Mouse (Mus musculus): Measurements from ENCODE around the gene B4galnt2. TPM values are rescaled to one million over a fixed set of nuclear protein-coding genes. Genes with fewer than 3 reads are reported as not detected.

The B4galnt2 gene
- total RNA-seq, 4 experiments from 2014 or later = not detected

- no peak for DNase-seq
These were observed 73.8 kb downstream of the B4galnt2 start for GRCm38 (mm10) chr11:95840694-95841497.

- no peak for DNase-seq
These were observed 75.5 kb downstream of the B4galnt2 start for GRCm38 (mm10) chr11:95838999-95839868.

GRCm38 (mm10) chr11:95838598-95838997 lies 76.1 kb downstream of the B4galnt2 start:
- DNase-seq = no peak

- peak; percentile 82 for DNase-seq
These were observed 77.6 kb downstream of the B4galnt2 start, which contains the start of gene Gngt2 for GRCm38 (mm10) chr11:95837059-95837458. Gene Gngt2 (plus strand): TSS chr11:95837216.

- DNase-seq = no peak
These were observed 78.3 kb downstream of the B4galnt2 start for GRCm38 (mm10) chr11:95836433-95836832.

- no peak for DNase-seq
These were observed 78.9 kb downstream of the B4galnt2 start for GRCm38 (mm10) chr11:95835832-95836231.

- DNase-seq = no peak
These were observed 79.7 kb downstream of the B4galnt2 start for GRCm38 (mm10) chr11:95834742-95835710.

- no peak for DNase-seq
These were observed 80.5 kb downstream of the B4galnt2 start for GRCm38 (mm10) chr11:95834143-95834667.

- DNase-seq = no peak
These were observed 81.0 kb downstream of the B4galnt2 start for GRCm38 (mm10) chr11:95833631-95834142.

- no peak for DNase-seq
These were observed 81.6 kb downstream of the B4galnt2 start for GRCm38 (mm10) chr11:95833006-95833570.

- no peak for DNase-seq
These were observed 82.3 kb downstream of the B4galnt2 start for GRCm38 (mm10) chr11:95832129-95833005.

GRCm38 (mm10) chr11:95831641-95832040 lies 83.0 kb downstream of the B4galnt2 start:
- DNase-seq = no peak

GRCm38 (mm10) chr11:95831276-95831619 lies 83.4 kb downstream of the B4galnt2 start:
- no peak for DNase-seq

- DNase-seq = no peak
These were observed 84.0 kb downstream of the B4galnt2 start for GRCm38 (mm10) chr11:95830411-95831275.

GRCm38 (mm10) chr11:95829526-95830050 lies 85.1 kb downstream of the B4galnt2 start:
- no peak for DNase-seq

- no peak for DNase-seq
These were observed 86.3 kb downstream of the B4galnt2 start for GRCm38 (mm10) chr11:95828181-95828964.

GRCm38 (mm10) chr11:95827464-95828085 lies 87.1 kb downstream of the B4galnt2 start:
- DNase-seq = no peak

GRCm38 (mm10) chr11:95827168-95827447 lies 87.6 kb downstream of the B4galnt2 start:
- DNase-seq = no peak

Measured in adrenal gland, adult 8-10 months (tissue).